Mouse (Mus musculus): Measurements from ENCODE around the gene Spink8. TPM values are rescaled to one million over a fixed set of nuclear protein-coding genes. Genes with fewer than 3 reads are reported as not detected.

Gene Spink8
- not detected for total RNA-seq (2023)

DNA sequence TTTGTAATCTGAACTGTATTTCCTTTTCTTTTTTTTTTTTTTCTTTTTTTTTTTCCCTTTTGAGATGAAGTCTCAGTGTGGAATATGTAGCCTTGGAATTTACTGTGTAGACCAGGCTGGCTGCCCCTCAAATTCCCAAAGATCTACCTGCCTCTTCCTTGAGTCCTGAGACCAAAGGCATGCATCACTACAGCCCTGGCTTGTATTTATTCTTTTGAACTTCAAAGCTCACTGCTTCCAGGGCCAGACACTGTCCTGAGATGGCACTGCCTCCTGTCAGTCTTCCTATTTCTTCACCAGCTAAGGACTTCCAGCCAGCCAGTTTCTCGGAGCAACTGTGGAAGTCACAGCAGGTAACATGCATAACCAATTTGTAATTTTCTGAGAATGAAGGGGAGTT, at the start of gene Spink8:
TSS of gene Spink8 (plus strand) at position 301 of the 400 bp plus-strand sequence.

DNA sequence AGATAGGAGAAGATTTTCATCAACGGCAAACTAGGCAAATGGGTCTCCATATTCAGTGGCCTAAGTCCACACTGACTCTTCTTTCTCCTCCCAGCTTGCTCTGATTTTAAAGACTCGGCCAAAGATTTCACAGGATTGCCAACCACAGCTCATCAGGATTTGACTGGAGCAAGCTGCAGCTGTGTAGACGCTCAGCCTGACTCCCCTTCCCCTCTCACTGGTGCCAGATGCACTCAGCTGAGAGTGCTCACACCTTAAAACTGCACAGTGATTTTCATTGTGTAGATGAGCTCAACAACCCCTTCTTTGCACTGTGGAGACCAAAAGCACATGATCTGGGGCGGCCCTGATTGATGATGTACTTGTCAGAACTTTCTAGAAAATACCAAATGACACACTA, 21.5 kb upstream of the Spink8 start, which contains the start of gene Fbxw27:
TSS of gene Fbxw27 (minus strand) at position 101 of the 400 bp plus-strand sequence.

DNA sequence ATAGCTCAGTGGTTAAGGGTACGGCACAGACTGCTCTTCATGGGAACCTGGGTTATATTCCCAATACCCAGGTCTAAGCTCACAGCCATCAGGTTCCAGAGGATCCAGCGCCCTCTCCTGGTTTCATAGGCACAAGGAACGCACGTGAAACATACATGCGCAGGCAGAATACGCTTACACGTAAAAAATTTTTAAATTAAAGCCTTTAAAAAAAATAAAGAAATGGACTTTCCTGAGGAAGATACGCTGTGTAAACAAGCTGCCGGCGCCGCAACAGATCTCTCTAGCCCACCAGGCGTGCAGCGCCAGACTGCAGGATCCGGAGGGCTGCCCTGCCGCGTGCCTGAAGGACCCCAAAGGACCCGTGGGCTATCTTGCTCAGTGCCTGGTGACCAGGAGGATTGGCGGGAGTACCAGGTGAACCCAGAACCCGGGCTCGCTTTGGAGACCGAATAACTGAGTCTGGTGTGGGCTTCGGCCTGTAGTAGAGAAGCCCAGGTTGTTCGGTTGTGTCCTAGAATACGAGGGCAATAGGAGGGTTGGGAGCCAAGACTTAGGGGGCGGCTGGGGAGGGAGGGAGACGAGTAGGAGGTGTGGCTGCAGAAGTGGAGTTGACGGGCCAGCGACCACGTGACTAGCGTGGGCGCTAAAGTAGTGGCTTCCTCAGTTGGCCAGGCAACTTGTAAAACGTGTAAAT, 20.5 kb downstream of the Spink8 start, which contains the start of gene Nme6:
TSS of gene Nme6 (plus strand) at position 359 of the 697 bp plus-strand sequence.

DNA sequence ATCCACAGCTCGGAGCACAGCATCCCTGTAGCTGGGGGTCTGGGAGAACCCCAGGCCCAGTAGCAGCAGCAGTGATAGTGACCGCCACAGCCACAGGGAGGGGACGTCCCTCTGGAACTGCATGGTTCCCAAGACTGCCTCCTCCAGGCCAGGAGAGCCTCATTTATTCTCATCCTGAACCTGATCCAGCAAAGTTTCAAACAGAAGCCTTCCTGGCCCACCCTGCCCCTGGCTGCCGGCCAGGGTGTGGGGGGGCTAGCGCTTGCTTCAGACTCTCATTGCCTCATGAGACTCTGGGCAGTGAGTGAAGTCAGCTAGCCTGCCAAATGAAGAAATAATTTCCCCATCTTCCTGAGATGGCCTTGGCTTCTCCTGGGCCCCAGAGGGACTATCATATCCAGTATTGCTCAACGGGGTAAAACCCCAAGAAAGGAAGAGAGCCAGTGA, 37.3 kb downstream of the Spink8 start, which contains the start of gene Camp:
TSS of gene Camp (minus strand) at position 306 of the 447 bp plus-strand sequence.

DNA sequence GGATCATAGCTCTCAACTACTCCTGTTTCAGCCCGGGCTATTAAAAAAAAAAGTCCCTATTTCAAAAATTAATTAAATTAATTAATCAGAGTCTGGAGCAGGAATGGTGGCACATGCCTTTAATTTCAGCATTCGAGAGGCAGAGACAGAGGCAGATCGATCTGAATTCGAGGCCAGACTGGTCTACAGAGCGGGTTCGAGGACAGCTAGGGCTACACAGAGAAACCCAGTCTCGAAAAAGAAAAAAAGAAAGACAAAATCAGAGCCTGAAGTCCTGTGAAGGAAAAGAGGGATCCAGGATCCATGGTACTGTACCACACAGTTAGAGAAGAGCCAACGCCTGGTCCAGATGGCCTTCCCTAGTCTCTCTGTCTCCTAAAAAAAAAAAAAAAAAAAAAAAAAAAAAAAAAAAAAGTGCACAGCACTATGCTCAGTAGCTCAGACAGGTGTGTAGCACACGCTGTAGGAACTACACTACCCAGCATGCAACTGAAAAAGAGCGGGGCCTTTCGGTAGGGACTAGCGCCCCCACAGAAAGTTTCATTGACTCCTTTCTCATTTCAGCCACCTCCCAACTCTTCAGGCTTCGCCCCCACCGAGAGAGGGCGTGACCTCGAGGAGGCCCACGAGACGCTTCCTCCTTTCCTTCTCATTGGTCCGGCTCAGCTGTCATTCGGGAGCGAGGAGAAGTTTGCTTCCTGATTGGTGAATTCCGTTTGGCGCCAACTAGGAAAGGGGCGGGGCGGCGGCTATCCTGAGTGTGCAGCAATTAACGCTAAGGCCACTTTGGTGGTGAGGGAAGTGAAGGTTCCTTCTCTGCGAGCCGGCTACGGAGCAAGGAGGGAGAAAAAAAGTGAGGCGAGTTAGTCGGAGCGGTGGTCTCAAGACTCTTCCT, 63.0 kb downstream of the Spink8 start, which contains the start of gene Cdc25a:
TSS of gene Cdc25a (plus strand) at position 783 of the 895 bp plus-strand sequence.

Other genes with a start within 250 kb of the Spink8 start
- not detected for gene Fbxw15, start 244.0 kb upstream of the Spink8 start, total RNA-seq (2023)
- gene Fbxw24, start 186.2 kb upstream of the Spink8 start, total RNA-seq (2023), result not detected
- not detected for gene Fbxw25, start 147.6 kb upstream of the Spink8 start, total RNA-seq (2023)
- gene Fbxw18, start 109.6 kb upstream of the Spink8 start, total RNA-seq (2023), result not detected
- gene Fbxw26, start 66.2 kb upstream of the Spink8 start, total RNA-seq (2023), result not detected
- gene Fbxw27, start 21.6 kb upstream of the Spink8 start, total RNA-seq (2023), result not detected
- 10 to 100 TPM; 13.3 to 13.7 TPM for gene Nme6, start 20.5 kb downstream of the Spink8 start, total RNA-seq (2023)
- gene Camp, start 37.3 kb downstream of the Spink8 start, total RNA-seq (2023), result 1,000 to 10,000 TPM; 5,963 to 7,044 TPM
- gene Cdc25a, start 63.3 kb downstream of the Spink8 start, total RNA-seq (2023), result 10 to 100 TPM; 34.3 to 38.7 TPM
- 10 to 100 TPM; 81.0 to 93.2 TPM for gene Map4, start 119.2 kb downstream of the Spink8 start, total RNA-seq (2023)